Mouse (Mus musculus): ENCODE data around the gene Gm20909. TPM values are rescaled to one million over a fixed set of nuclear protein-coding genes. Genes with fewer than 3 reads are reported as not detected.
"Not testable (repeated sequence)": the region's sequence is repeated elsewhere in the genome, so short reads cannot be mapped to it uniquely, and the experiment has no call there.

Gene Gm20909
- not detected for total RNA-seq (2021)
- long read RNA-seq, experiment 1: 0 reads
- long read RNA-seq, experiment 2: 0 reads

- DNase-seq (ENCODE audit: low spot score in 2 of 2): not testable (repeated sequence)
These were observed at the start of gene Gm20909 for GRCm38 (mm10) chrY:21164270-21164669. Gene Gm20909, plus strand, starts transcription at chrY:21164570.

Other genes with a start within 250 kb of the Gm20909 start
- not detected for gene Gm29866, start 170.9 kb upstream of the Gm20909 start, total RNA-seq (2021)
- gene Gm20865, start 77.0 kb downstream of the Gm20909 start, total RNA-seq (2021): not detected